Mouse (Mus musculus) liver, embryonic 15.5 days (tissue): Measurements from ENCODE around the gene Zbtb46. TPM values are rescaled to one million over a fixed set of nuclear protein-coding genes. Genes with fewer than 3 reads are reported as not detected.

Experiments used
- ATAC-seq: fragments of 200-750 bp; cut with Nextera tagmentation; 2 replicates; pipeline ENCODE4 v1.8.0; 2017; ENCODE audit warnings: moderate number of reproducible peaks, mild to moderate bottlenecking, moderate library complexity; ENCODE audit not compliant: insufficient read depth
- H3K27ac ChIP-seq: fragments of 300-500 bp; sonication (generic); replicated peaks from 2 replicates; pipeline ENCODE4 v1.5.1; 2015; ENCODE audit warnings: mild to moderate bottlenecking, inconsistent platforms
- H3K27me3 ChIP-seq: fragments of 300-500 bp; sonication (generic); 2 replicates; pipeline ENCODE4 v1.6.1; 2015; ENCODE audit warnings: mild to moderate bottlenecking, inconsistent platforms
- H3K36me3 ChIP-seq: fragments of 300-500 bp; sonication (generic); replicated peaks from 2 replicates; pipeline ENCODE4 v1.6.1; 2015; ENCODE audit warnings: moderate library complexity, mild to moderate bottlenecking, inconsistent platforms
- H3K4me1 ChIP-seq: fragments of 300-500 bp; sonication (generic); replicated peaks from 2 replicates; pipeline ENCODE4 v1.6.1; 2015; ENCODE audit warnings: inconsistent platforms
- H3K4me2 ChIP-seq: fragments of 300-500 bp; sonication (generic); 2 replicates; pipeline ENCODE4 v1.6.1; 2015; ENCODE audit warnings: moderate library complexity, mild to moderate bottlenecking, inconsistent platforms
- H3K4me3 ChIP-seq: fragments of 300-500 bp; sonication (generic); replicated peaks from 2 replicates; pipeline ENCODE4 v1.5.1; 2015; ENCODE audit warnings: mild to moderate bottlenecking, inconsistent platforms
- H3K9ac ChIP-seq: fragments of 300-500 bp; sonication (generic); 2 replicates; pipeline ENCODE4 v1.6.1; 2015; ENCODE audit warnings: moderate library complexity, mild to moderate bottlenecking, inconsistent platforms
- H3K9me3 ChIP-seq: fragments of 300-500 bp; sonication (generic); replicated peaks from 2 replicates; pipeline ENCODE4 v1.6.1; 2016; ENCODE audit warnings: inconsistent platforms
- WGBS: fragments of 180-500 bp; shearing (Covaris S2); methylation state at CpG from one replicate; pipeline ENCODE4 v1.1.7; 2015; ENCODE audit warnings: mixed read lengths; ENCODE audit not compliant: insufficient replicate concordance; 5-methylcytosine and 5-hydroxymethylcytosine counted together
- polyA plus RNA-seq: library from polyadenylated mRNA; unstranded; fragments of >200 nt; fragmentation: Nextera tagmentation; extraction: Ambion mirVana; gene quantifications from 2 replicates; pipeline ENCODE4 v1.2.1, GENCODE M21; 2015

Gene Zbtb46
- polyA plus RNA-seq, 1 experiment from 2014 or later: 7.9 TPM

- H3K36me3 ChIP-seq: peaks cover 97% of the 10 kb centered on the region
- no peak overlapping the region for H3K4me2 ChIP-seq
- H3K27ac ChIP-seq: no peak overlapping the region
- no peaks in the 10 kb centered on the region for H3K27me3 ChIP-seq
- no peak overlapping the region for H3K9ac ChIP-seq
- H3K4me3 ChIP-seq: no peak overlapping the region
- WGBS: 75% methylated on average over 3 of the region's 3 CpGs
- H3K9me3 ChIP-seq: no peaks in the 10 kb centered on the region
- no peaks in the 10 kb centered on the region for H3K4me1 ChIP-seq
- no peak for ATAC-seq
Observed at GRCm38 (mm10) chr2:181356780-181357179, 102.4 kb downstream of the Zbtb46 start.

- H3K9ac ChIP-seq: no peak overlapping the region
- WGBS: 77% methylated on average over 6 of the region's 6 CpGs
- peaks cover 83% of the 10 kb centered on the region for H3K36me3 ChIP-seq
- no peaks in the 10 kb centered on the region for H3K4me1 ChIP-seq
- no peak overlapping the region for H3K4me3 ChIP-seq
- no peaks in the 10 kb centered on the region for H3K9me3 ChIP-seq
- no peak overlapping the region for H3K27ac ChIP-seq
- H3K4me2 ChIP-seq: no peak overlapping the region
- no peak for ATAC-seq
- H3K27me3 ChIP-seq: no peaks in the 10 kb centered on the region
Observed at GRCm38 (mm10) chr2:181342766-181343165, 116.5 kb downstream of the Zbtb46 start.

GRCm38 (mm10) chr2:181340426-181340825, 118.8 kb downstream of the Zbtb46 start:
- WGBS: 81% methylated on average over 4 of the region's 4 CpGs
- no peak for ATAC-seq
- no peaks in the 10 kb centered on the region for H3K27me3 ChIP-seq
- no peak overlapping the region for H3K4me2 ChIP-seq
- H3K4me1 ChIP-seq: no peaks in the 10 kb centered on the region
- H3K9ac ChIP-seq: no peak overlapping the region
- H3K36me3 ChIP-seq: peaks cover 83% of the 10 kb centered on the region
- no peaks in the 10 kb centered on the region for H3K9me3 ChIP-seq
- no peak overlapping the region for H3K27ac ChIP-seq
- no peak overlapping the region for H3K4me3 ChIP-seq

Other genes with a start within 250 kb of the Zbtb46 start
- gene Srms, start 246.2 kb downstream of the Zbtb46 start, polyA plus RNA-seq: 0.32 and 0.44 TPM in 2 replicates
- 0.17 and 0.26 TPM in 2 replicates for gene Fndc11, start 239.4 kb downstream of the Zbtb46 start, polyA plus RNA-seq
- gene Helz2, start 217.4 kb downstream of the Zbtb46 start, polyA plus RNA-seq: 2.3 and 2.6 TPM in 2 replicates
- 9.6 and 10.8 TPM in 2 replicates for gene Gmeb2, start 171.4 kb downstream of the Zbtb46 start, polyA plus RNA-seq
- gene Stmn3, start 144.9 kb downstream of the Zbtb46 start, polyA plus RNA-seq: 0.30 and 0.39 TPM in 2 replicates
- 22.9 and 24.7 TPM in 2 replicates for gene Rtel1, start 139.7 kb downstream of the Zbtb46 start, polyA plus RNA-seq
- 12.0 and 12.1 TPM in 2 replicates for gene Zgpat, start 94.5 kb downstream of the Zbtb46 start, polyA plus RNA-seq
- 21.1 and 23.2 TPM in 2 replicates for gene Arfrp1, start 94.0 kb downstream of the Zbtb46 start, polyA plus RNA-seq
- gene Lime1, start 79.3 kb downstream of the Zbtb46 start, polyA plus RNA-seq: 6.2 and 7.4 TPM in 2 replicates
- not detected in 2 replicates for gene Abhd16b, start 33.8 kb upstream of the Zbtb46 start, polyA plus RNA-seq
- 67.3 and 68.4 TPM in 2 replicates for gene Tpd52l2, start 37.7 kb upstream of the Zbtb46 start, polyA plus RNA-seq
- 27.7 and 29.8 TPM in 2 replicates for gene Dnajc5, start 61.1 kb upstream of the Zbtb46 start, polyA plus RNA-seq
- 20.4 and 27.5 TPM in 2 replicates for gene Uckl1, start 125.5 kb upstream of the Zbtb46 start, polyA plus RNA-seq
- gene Prpf6, start 132.4 kb upstream of the Zbtb46 start, polyA plus RNA-seq: 23.8 and 25.9 TPM in 2 replicates
- 9.3 and 9.6 TPM in 2 replicates for gene Zfp512b, start 133.4 kb upstream of the Zbtb46 start, polyA plus RNA-seq
- 2.2 and 2.6 TPM in 2 replicates for gene Samd10, start 139.8 kb upstream of the Zbtb46 start, polyA plus RNA-seq
- not detected in 2 replicates for gene Gm29797, start 197.6 kb upstream of the Zbtb46 start, polyA plus RNA-seq
- gene Sox18, start 212.2 kb upstream of the Zbtb46 start, polyA plus RNA-seq: 6.7 and 8.0 TPM in 2 replicates
- 1.3 and 2.7 TPM in 2 replicates for gene Tcea2, start 220.9 kb upstream of the Zbtb46 start, polyA plus RNA-seq
- gene Rgs19, start 234.6 kb upstream of the Zbtb46 start, polyA plus RNA-seq: 22.3 and 22.4 TPM in 2 replicates
- gene Lkaaear1, start 239.0 kb upstream of the Zbtb46 start, polyA plus RNA-seq: not detected in 2 replicates